Mouse (Mus musculus) hindbrain, embryonic 11.5 days (tissue): Measurements from ENCODE around the gene Cd19. TPM values are rescaled to one million over a fixed set of nuclear protein-coding genes. Genes with fewer than 3 reads are reported as not detected.

Source experiments
- ATAC-seq: fragments of 200-750 bp; cut with Nextera tagmentation; 2 replicates; pipeline ENCODE4 v1.8.0; 2017; ENCODE audit warnings: mild to moderate bottlenecking, moderate TSS enrichment, moderate library complexity; ENCODE audit not compliant: low FRiP score
- DNase-seq: peaks from one replicate; pipeline ENCODE4 v3.0.0-alpha.2; 2015; ENCODE audit warnings: low spot score
- H3K27ac ChIP-seq: fragments of 300-500 bp; sonication (generic); 2 replicates; pipeline ENCODE4 v1.5.1; 2014; ENCODE audit warnings: mild to moderate bottlenecking, low read depth, low read length
- H3K27me3 ChIP-seq: fragments of 300-500 bp; sonication (generic); 2 replicates; pipeline ENCODE4 v1.6.1; 2014; ENCODE audit warnings: mild to moderate bottlenecking, low read length, moderate library complexity, mixed read lengths; ENCODE audit not compliant: control insufficient read depth, insufficient read depth
- H3K36me3 ChIP-seq: fragments of 300-500 bp; sonication (generic); 2 replicates; pipeline ENCODE4 v1.6.1; 2014; ENCODE audit warnings: mild to moderate bottlenecking, low read length, moderate library complexity, mixed read lengths; ENCODE audit not compliant: control insufficient read depth, insufficient read depth
- H3K4me1 ChIP-seq: fragments of 300-500 bp; sonication (generic); replicated peaks from 2 replicates; pipeline ENCODE4 v1.6.1; 2014; ENCODE audit warnings: low read length, mixed read lengths; ENCODE audit not compliant: control insufficient read depth, insufficient read depth
- H3K4me2 ChIP-seq: fragments of 300-500 bp; sonication (generic); replicated peaks from 2 replicates; pipeline ENCODE4 v1.6.1; 2014; ENCODE audit warnings: mild to moderate bottlenecking, low read depth, low read length
- H3K4me3 ChIP-seq: fragments of 300-500 bp; sonication (generic); 2 replicates; pipeline ENCODE4 v1.5.1; 2014; ENCODE audit warnings: low read depth, low read length
- H3K9ac ChIP-seq: fragments of 300-500 bp; sonication (generic); 2 replicates; pipeline ENCODE4 v1.6.1; 2014; ENCODE audit warnings: low read depth, low read length
- H3K9me3 ChIP-seq: fragments of 300-500 bp; sonication (generic); 2 replicates; pipeline ENCODE4 v1.6.1; 2016; ENCODE audit warnings: low read length; ENCODE audit not compliant: control insufficient read depth
- WGBS: fragments of 180-500 bp; shearing (Covaris S2); extraction: QIAGEN DNeasy Blood & Tissue Kit; methylation state at CpG from one replicate; pipeline ENCODE4 v1.1.7; 2014; 5-methylcytosine and 5-hydroxymethylcytosine counted together
- polyA plus RNA-seq: library from polyadenylated mRNA; unstranded; fragments of >200 nt; fragmentation: Nextera tagmentation; extraction: Ambion mirVana; gene quantifications from 2 replicates; pipeline ENCODE4 v1.2.1, GENCODE M21; 2014

Cd19 gene
- polyA plus RNA-seq, 1 experiment from 2014 or later: not detected

GRCm38 (mm10) chr7:126363038-126363437, 51.7 kb downstream of the Cd19 start:
- WGBS: 84% methylated on average over 6 of the region's 6 CpGs
- H3K4me3 ChIP-seq: no peak overlapping the region
- H3K9me3 ChIP-seq: no peaks in the 10 kb centered on the region
- no peaks in the 10 kb centered on the region for H3K27me3 ChIP-seq
- no peak overlapping the region for H3K27ac ChIP-seq
- ATAC-seq (no peak), DNase-seq (no peak)
- no peak overlapping the region for H3K4me2 ChIP-seq
- H3K4me1 ChIP-seq: no peaks in the 10 kb centered on the region
- H3K36me3 ChIP-seq: no peaks in the 10 kb centered on the region
- H3K9ac ChIP-seq: no peak overlapping the region

- WGBS: 79% methylated on average over 13 of the region's 13 CpGs
- H3K27me3 ChIP-seq: no peaks in the 10 kb centered on the region
- no peaks in the 10 kb centered on the region for H3K36me3 ChIP-seq
- H3K27ac ChIP-seq: no peak overlapping the region
- H3K4me3 ChIP-seq: no peak overlapping the region
- no peaks in the 10 kb centered on the region for H3K9me3 ChIP-seq
- ATAC-seq (no peak), DNase-seq (no peak)
- no peak overlapping the region for H3K4me2 ChIP-seq
- H3K4me1 ChIP-seq: no peaks in the 10 kb centered on the region
- H3K9ac ChIP-seq: no peak overlapping the region
These were observed 55.6 kb downstream of the Cd19 start for GRCm38 (mm10) chr7:126359049-126359448.

Other genes with a start within 250 kb of the Cd19 start
- 57.8 and 69.4 TPM in 2 replicates for gene Xpo6, start 214.4 kb downstream of the Cd19 start, polyA plus RNA-seq
- gene Sbk1, start 142.3 kb downstream of the Cd19 start, polyA plus RNA-seq: 137 and 161 TPM in 2 replicates
- gene Lat, start 45.3 kb downstream of the Cd19 start, polyA plus RNA-seq: 1.9 and 3.0 TPM in 2 replicates
- gene Spns1, start 37.4 kb downstream of the Cd19 start, polyA plus RNA-seq: 36.0 and 39.3 TPM in 2 replicates
- 4.8 and 5.2 TPM in 2 replicates for gene Nfatc2ip, start 18.2 kb downstream of the Cd19 start, polyA plus RNA-seq
- gene Rabep2, start 13.9 kb upstream of the Cd19 start, polyA plus RNA-seq: 19.5 and 20.2 TPM in 2 replicates
- 2.7 and 3.0 TPM in 2 replicates for gene Atp2a1, start 48.2 kb upstream of the Cd19 start, polyA plus RNA-seq
- 38.0 and 41.0 TPM in 2 replicates for gene Sh2b1, start 60.5 kb upstream of the Cd19 start, polyA plus RNA-seq
- 140 and 147 TPM in 2 replicates for gene Tufm, start 72.5 kb upstream of the Cd19 start, polyA plus RNA-seq
- 54.5 and 55.1 TPM in 2 replicates for gene Atxn2l, start 88.5 kb upstream of the Cd19 start, polyA plus RNA-seq
- 187 and 194 TPM in 2 replicates for gene Eif3c, start 151.5 kb upstream of the Cd19 start, polyA plus RNA-seq
- gene Apobr, start 170.1 kb upstream of the Cd19 start, polyA plus RNA-seq: 0.35 and 0.71 TPM in 2 replicates
- gene Cln3, start 170.9 kb upstream of the Cd19 start, polyA plus RNA-seq: 25.5 and 26.7 TPM in 2 replicates
- not detected in 2 replicates for gene Il27, start 180.1 kb upstream of the Cd19 start, polyA plus RNA-seq
- gene Nupr1, start 216.0 kb upstream of the Cd19 start, polyA plus RNA-seq: 1.3 and 2.4 TPM in 2 replicates
- 44.8 and 49.3 TPM in 2 replicates for gene Sgf29, start 234.4 kb upstream of the Cd19 start, polyA plus RNA-seq